Mouse (Mus musculus) CH12.LX (cell line): ENCODE data around the gene Pde6d.

Experiments used
- EP300 ChIP-seq: IDR thresholded peaks from 2 replicates; pipeline ENCODE4 v1.6.1; 2011; ENCODE audit warnings: low read length, improper control_type of control experiment
- POLR2A ChIP-seq: IDR thresholded peaks from 2 replicates; pipeline ENCODE4 v1.6.1; 2011; ENCODE audit warnings: low read depth, mild to moderate bottlenecking, improper control_type of control experiment, low read length
- POLR2AphosphoS2 ChIP-seq: IDR thresholded peaks from 2 replicates; pipeline ENCODE4 v1.6.1; 2011; ENCODE audit warnings: low read depth, low read length, improper control_type of control experiment
- ZKSCAN1 ChIP-seq: IDR thresholded peaks from 2 replicates; pipeline ENCODE4 v1.6.1; 2012; ENCODE audit warnings: low read depth, inconsistent platforms, low read length, improper control_type of control experiment, borderline replicate concordance

GRCm38 (mm10) chr1:86551299-86551698 lies 31.1 kb downstream of the Pde6d start:
- no peak for TF ChIP-seq EP300
- TF ChIP-seq POLR2A = no peak
- no peak for TF ChIP-seq POLR2AphosphoS2
- no peak for TF ChIP-seq ZKSCAN1
